9 mouse cellular contexts compared by ENCODE assay signal in the genomic region with DNA sequence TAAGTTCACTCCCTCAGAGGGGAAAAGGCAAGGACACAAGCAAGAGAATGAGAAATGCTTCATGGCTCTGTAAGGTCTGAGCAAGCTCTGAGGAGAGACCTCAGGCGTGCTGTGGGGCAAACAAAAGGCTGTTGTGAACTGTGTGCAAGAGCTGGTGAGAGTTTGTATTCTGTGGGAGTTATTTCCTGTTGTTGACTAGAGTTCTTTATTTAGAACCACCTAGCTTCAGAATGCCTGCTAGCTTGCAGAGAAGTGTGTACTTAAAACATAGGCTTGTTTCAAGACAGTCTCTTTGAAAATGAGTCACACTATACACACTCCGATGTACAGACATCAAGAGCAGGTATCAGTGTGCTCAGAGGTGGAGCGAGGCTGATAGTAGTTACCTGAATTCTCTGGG.
A peak's percentile ranks its signal among the peaks of the same experiment; 100 is the strongest.
DNase-seq lines count a peak whose midpoint lies in the region; ATAC-seq and TF ChIP-seq lines count a peak whose summit lies in the region.
"Had no signal": no experiment of that assay in that cellular context is flagged by ENCODE, and none has a peak within 500 bp of the region (broad histone marks: within the 10 kb centered on the region; RNA-seq: fewer than 3 reads in every experiment).

No protein-coding gene starts in this region.

- no peaks in the 10 kb centered on the region for H3K36me3 ChIP-seq in lung, postnatal 0 days (ENCODE audit: insufficient read depth, low read length)

- WGBS in lung, postnatal 0 days: 42% methylated on average over 3 of the region's 3 CpGs

- no peak overlapping the region for H3K4me2 ChIP-seq in lung, postnatal 0 days (replicated peaks; ENCODE audit: low read depth, low read length)

- DNase-seq in heart, adult 8-10 months (ENCODE audit: low spot score): peak; percentile 46
- DNase-seq in heart, postnatal 36 days: no peak
- peak; percentile 23 to 29 for DNase-seq in spleen, postnatal 36 days (ENCODE audit: low spot score in 2 of 2)
- no peak for DNase-seq in spleen, postnatal 10 days (ENCODE audit: low spot score in 2 of 2)
- DNase-seq in lung, postnatal 0 days (ENCODE audit: low spot score): peak; percentile 37
- peak; percentile 67 for DNase-seq in thymus, postnatal 4 days
- no peak for DNase-seq in ovary, postnatal 10 days (ENCODE audit: low spot score)
- no peak for DNase-seq in gastrocnemius, postnatal 10 days

- no peak overlapping the region for H3K9ac ChIP-seq in lung, postnatal 0 days (replicated peaks; ENCODE audit: low read depth)

- H3K4me1 ChIP-seq in lung, postnatal 0 days (ENCODE audit: insufficient read depth, low read depth, low read length): peaks cover 6% of the 10 kb centered on the region; the same call in 1 of the 2 replicates

- H3K27ac ChIP-seq in lung, postnatal 0 days (ENCODE audit: low read length): peak overlapping the region; percentile 33; the same call in 1 of the 2 replicates

- H3K9me3 ChIP-seq in lung, postnatal 0 days (ENCODE audit: low read length): no peaks in the 10 kb centered on the region

- TF ChIP-seq EP300 in lung, postnatal 0 days (IDR thresholded peaks at IDR 0.05): no peak

- 0 out of 2 replicates have a peak, but pooled peaks have one; percentile 1 for TF ChIP-seq CTCF in lung, postnatal 0 days (IDR thresholded peaks at IDR 0.05)

- no peaks in the 10 kb centered on the region for H3K27me3 ChIP-seq in lung, postnatal 0 days (replicated peaks; ENCODE audit: insufficient read depth, low read length)

- intact Hi-C loops in heart, postnatal 36 days (cut with DNase I): no loop called here

- no peak overlapping the region for H3K4me3 ChIP-seq in lung, postnatal 0 days (ENCODE audit: low read depth, low read length)
- H3K4me3 ChIP-seq: erythroblast, embryonic 14.5 days had no signal

- peak; percentile 67 for ATAC-seq in lung, postnatal 0 days

Comparison
In these comparisons a context has a peak if more than half of its experiments do, and no peak if none do; other contexts are left out.
1. DNase-seq: peak in heart, adult 8-10 months (single experiment), spleen, postnatal 36 days (2 of 2), lung, postnatal 0 days (single experiment) and thymus, postnatal 4 days (single experiment); none in heart, postnatal 36 days (0 of 2), spleen, postnatal 10 days (0 of 2), ovary, postnatal 10 days (single experiment) and gastrocnemius, postnatal 10 days (single experiment).